Mouse (Mus musculus): ENCODE data around the gene Micu1.
"Not testable (repeated sequence)": the region's sequence is repeated elsewhere in the genome, so short reads cannot be mapped to it uniquely, and the experiment has no call there.

Gene Micu1

GRCm38 (mm10) chr10:59848953-59849352 is 146.7 kb downstream of the Micu1 start:
- DNase-seq (ENCODE audit: low read depth, low spot score) = no peak

- DNase-seq (ENCODE audit: low read depth, low spot score) = no peak
Measured at GRCm38 (mm10) chr10:59849371-59849770, 147.1 kb downstream of the Micu1 start.

DNA sequence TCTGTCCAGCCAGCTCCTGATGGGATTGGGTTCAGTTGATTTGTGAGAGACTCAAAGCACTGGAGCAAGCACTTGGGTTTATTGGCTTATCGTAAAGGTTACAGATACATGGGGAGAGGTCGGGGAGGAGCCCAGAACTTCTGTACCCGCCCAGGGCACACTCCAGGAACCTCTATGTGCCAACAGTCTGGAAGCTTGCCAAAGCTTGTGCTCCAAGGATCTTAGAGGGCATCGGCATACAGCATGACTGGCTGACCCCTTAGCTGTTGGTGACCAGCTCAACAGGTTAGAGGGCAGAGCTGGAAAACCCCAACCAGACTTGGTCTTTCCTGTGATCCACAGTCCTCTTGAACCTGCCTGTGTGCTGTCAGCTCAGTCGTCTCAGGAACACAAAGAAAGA is 154.9 kb downstream of the Micu1 start:
- DNase-seq (ENCODE audit: low read depth, low spot score) = no peak

DNA sequence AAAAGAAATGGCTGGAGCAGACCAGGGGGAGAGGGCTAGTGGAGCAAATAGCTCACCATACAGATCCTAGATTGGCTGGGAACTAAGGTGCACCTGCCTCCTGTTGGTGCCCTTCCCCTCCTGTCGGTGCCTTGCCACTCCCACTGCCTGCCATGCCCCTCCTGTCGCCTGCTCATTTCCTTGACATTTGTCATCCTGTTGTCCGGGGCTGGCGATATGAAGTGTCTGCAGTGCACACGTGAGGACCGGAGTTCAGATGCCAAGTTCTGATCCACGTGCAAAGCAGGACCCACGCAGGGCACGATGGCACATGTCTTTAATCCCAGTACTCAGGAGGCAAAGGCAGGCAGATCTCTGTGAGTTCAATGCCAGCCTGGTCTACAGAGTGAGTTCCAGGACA is 158.4 kb downstream of the Micu1 start:
- no peak for DNase-seq (ENCODE audit: low read depth, low spot score)

- DNase-seq (ENCODE audit: low read depth, low spot score) = no peak
Measured at GRCm38 (mm10) chr10:59861201-59861600, 158.9 kb downstream of the Micu1 start.

GRCm38 (mm10) chr10:59862816-59863440 is 160.7 kb downstream of the Micu1 start:
- DNase-seq (ENCODE audit: low read depth, low spot score) = no peak

DNA sequence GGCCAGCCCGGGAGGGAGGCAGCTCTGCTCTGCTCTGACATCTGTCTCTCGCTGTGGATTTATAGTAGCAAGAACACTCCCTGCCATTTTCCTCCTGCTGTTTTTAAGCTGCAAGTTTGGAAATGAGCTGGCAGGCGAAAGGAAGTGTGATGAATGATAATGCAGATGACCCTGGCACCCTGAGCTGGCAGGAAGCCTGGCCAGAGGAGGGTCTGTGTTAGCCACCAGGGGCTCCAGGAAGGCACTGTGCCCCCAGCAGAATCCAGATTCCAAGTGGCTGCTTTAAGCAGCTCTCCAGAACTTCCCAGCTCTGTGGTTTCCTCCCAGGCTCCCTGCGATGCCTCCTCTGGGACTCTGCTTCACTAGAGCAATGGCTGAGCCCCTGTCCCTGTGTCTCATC is 161.3 kb downstream of the Micu1 start:
- no peak for DNase-seq (ENCODE audit: low read depth, low spot score)

GRCm38 (mm10) chr10:59864232-59864875 is 162.1 kb downstream of the Micu1 start:
- no peak for DNase-seq (ENCODE audit: low read depth, low spot score)

DNA sequence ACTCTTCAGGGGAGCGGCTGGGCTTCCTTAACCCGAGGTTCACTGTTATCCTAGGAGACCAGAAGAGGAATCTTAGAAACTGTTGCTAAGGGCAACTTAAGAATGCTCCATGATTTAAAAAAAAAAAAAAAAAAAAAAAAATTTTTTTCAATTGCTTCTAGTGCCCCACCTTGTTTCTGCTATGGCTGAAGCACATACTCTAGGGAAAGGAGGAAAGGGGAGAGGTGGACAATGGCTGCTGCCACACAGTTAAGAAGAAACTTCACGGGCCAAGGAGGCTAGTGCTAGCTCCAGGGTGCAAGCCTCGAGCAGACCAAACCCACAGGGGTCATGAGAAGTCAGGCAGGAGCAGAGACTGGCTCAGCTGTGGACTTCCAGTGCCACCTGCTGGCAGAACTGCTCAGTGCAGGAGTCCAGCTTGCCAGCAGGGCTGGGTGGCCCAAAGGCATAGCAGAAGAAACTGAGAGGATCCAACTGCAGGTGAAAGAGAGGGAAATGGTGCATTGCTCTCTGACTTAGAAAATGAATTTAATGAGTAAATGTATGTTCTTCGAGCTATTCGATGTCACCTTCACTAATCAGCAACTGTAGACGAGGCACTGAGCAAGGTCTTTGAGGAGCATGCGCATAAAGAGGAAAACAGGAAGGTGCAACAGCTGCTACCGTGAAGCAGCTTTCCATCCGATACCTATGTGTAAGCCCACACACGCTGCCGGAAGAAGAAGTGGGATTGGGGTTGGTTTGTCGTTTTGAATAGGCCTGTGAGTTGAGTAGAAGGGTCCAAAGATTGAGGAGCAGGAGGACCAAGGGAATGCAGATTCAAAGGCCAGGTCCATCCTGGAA is 162.8 kb downstream of the Micu1 start:
- DNase-seq (ENCODE audit: low read depth, low spot score) = peak; percentile 77

DNA sequence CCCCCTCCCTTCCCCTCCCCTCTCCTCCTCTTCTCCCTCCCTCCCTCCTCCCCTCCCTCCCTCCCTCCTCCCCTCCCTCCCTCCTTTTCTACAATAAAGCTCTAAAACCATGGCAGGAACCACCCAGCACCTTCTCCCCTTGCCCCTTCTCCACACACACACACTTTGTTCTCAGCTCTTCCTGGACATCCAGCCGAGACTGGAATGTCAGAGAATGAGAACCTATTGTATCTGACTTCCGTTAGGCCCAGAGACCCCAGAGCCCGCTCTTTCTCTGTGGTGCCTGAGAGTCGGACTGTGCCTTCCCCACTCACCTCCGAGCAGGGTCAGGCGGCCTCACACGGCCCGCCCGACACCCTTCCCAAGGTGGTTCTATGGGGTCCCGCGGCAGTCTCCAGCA is 166.0 kb downstream of the Micu1 start:
- DNase-seq (ENCODE audit: low read depth, low spot score) = no peak

- no peak for DNase-seq (ENCODE audit: low read depth, low spot score)
Measured at GRCm38 (mm10) chr10:59870038-59870437, 167.8 kb downstream of the Micu1 start.

DNA sequence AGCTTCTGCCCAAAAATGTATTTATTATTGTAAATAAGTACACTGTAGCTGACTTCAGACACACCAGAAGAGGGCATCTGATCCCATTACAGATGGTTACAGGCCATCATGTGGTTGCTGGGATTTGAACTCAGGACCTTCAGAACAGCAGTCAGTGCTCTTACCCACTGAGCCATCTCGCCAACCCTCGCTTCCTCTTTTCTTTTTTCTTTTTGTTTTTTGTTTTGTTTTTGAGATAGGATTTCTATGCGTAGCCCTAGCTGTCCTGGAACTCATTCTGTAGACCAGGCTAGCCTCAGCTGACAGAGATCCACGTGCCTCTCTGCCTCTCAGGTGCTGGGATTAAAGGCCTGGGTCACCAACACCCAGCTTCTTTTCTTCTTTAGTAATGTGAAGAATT is 170.4 kb downstream of the Micu1 start:
- not testable (repeated sequence) for DNase-seq (ENCODE audit: low read depth, low spot score)

DNA sequence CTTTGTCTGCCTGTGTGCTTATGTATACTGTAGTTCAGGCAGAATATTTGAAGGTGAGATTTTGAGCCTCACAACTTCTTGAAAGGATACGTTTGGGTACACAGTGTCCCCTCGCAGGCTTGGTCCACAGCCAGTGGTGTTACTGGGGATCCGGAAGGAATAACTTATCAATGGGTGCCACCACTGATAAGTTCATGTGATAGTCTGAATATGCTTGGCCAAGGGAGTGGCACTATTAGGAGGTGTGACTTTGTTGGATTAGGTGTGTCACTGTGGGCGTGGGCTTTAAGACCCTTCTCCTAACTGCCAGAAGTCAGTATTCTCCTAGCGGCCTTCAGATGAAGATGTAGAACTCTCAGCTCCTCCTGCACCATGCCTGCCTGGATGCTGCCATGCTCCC is 170.9 kb downstream of the Micu1 start:
- no peak for DNase-seq (ENCODE audit: low read depth, low spot score)

GRCm38 (mm10) chr10:59873613-59874012 is 171.3 kb downstream of the Micu1 start:
- no peak for DNase-seq (ENCODE audit: low read depth, low spot score)

DNA sequence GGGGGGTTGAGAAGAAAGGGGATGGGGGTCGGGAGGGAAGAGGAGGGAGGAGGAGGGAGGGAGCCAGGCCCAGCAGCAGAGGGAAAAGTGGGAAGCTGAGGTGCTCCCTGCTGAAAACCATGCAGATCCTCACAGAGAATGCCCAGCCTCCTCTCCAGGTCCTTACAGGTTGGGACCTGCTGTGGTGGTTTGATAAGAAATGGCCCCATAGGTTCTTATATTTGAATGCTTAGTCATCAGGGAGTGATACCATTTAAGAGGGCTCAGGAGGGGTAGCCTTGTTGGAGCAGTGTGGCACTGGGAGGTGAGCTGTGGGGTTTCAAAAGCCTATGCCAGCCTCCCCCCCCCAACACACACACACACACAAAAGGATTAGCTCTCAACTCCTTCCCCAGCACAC is 173.1 kb downstream of the Micu1 start:
- no peak for DNase-seq (ENCODE audit: low read depth, low spot score)

DNA sequence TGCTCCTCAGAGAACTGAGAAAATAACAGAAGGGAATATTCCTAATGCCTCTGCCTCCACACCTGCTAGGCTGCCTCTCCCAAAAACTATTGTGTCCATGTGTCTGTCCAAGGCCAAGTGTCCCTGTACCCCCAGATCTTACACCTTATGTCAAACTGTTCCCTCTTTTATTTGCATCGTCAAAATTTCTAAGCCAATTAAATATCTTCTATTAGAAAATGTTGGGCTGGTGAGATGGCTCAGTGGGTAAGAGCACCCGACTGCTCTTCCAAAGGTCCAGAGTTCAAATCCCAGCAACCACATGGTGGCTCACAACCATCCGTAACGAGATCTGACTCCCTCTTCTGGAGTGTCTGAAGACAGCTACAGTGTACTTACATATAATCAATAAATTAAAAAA is 174.4 kb downstream of the Micu1 start:
- DNase-seq (ENCODE audit: low read depth, low spot score) = not testable (repeated sequence)

- no peak for DNase-seq (ENCODE audit: low read depth, low spot score)
Measured at GRCm38 (mm10) chr10:59877421-59878117, 175.3 kb downstream of the Micu1 start.

- no peak for DNase-seq (ENCODE audit: low read depth, low spot score)
Measured at GRCm38 (mm10) chr10:59878823-59879222, 176.5 kb downstream of the Micu1 start.

DNA sequence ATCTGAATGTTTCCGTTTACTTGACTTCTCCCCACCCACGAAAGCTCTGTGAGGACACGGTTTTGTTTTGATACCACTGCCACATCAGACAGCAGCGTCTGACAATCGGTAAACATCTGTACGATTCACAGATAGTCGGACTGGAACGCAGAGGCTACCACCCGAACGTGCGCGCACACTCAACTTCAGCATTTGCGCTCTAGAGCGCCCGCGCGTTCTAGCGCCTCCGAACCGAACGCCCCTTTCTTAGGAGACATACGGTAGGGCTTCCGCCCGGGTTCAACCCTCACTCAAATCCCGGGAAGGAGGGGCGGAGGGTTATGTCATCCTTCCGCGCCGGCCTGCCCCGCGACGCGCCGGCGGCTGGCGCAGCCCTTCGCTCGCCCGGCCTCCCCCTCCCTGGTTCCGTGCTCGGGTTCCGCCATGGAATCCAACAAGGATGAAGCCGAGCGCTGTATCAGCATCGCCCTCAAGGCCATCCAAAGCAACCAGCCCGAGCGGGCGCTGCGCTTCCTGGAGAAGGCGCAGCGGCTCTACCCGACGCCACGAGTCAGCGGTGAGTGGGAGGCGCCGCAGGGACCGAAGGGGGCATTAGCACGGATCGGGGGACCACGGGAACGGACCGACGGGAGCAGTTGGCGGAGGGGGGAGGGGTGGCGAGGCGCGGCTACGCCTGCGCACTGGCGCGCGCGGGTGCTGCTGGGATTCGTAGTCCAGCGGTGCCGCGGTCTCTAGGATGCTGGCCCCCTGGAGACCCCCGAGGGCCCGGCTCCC is 177.2 kb downstream of the Micu1 start, which contains the start of gene Dnajb12:
Dnajb12 (plus strand) TSS at position 302 of the 774 bp plus-strand sequence.
- peak; percentile 93 for DNase-seq (ENCODE audit: low read depth, low spot score)

- DNase-seq (ENCODE audit: low read depth, low spot score) = no peak
Measured at GRCm38 (mm10) chr10:59880029-59880386, 177.7 kb downstream of the Micu1 start.

DNA sequence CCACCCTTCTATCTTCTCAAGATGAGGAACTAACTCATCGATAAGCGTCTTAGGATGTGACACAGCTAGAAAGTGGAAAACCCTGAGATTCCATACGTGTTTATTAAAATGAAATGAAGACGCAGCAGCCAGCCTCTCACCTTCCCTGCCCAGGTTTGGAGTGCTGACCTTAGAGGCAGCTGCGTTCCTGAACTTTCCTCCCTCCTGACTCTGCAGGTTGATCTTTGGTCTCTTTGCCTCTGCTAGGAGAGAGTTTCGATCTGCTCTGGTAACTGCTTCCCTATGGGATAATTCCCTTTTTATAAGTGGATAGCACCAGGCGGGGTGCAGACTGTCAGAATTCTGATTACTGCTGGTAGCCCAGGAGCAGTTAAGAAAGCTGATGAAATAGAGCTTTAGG is 178.6 kb downstream of the Micu1 start:
- no peak for DNase-seq (ENCODE audit: low read depth, low spot score)
